Mouse (Mus musculus): ENCODE measurements around the gene Fbxl4.

DNA sequence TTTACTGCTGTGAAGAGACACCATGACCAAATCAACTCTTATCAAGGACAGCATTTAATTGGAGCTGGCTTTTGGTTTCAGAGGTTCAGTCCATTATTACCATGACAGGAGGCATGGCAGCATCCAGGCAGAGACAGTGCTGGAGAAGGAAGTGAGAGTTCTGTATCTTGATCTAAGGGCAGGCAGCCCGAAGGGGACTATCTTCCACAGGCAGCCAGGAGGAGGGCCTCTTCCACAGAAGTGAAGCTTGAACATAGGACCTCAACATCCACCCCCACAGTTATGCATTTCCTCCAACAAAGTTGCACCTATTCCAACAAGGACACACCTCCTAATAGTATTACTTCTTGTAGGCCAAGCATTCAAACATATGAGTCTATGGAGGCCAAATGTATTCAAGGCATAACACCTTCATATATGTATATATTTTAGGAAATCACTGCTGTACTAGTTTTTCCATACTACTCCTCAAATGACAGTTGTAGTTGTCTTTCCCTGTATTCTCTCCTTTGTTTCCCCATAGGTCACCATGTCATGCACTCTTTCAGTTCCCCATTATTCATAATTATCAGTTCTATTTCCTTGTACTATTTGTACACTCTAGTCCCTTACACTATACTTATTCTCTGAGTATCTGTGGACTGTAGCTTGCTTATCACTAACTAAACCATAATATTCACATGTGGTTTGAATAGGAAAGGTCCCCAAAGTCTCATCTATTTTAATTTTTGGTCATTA, 26.4 kb downstream of the Fbxl4 start:
- no peak for TF ChIP-seq TCF3 (IDR thresholded peaks at IDR 0.05; ENCODE audit: insufficient read length, low read depth)
- no peak for TF ChIP-seq POLR2A (IDR thresholded peaks at IDR 0.05; ENCODE audit: insufficient read length, low read depth)
- no peak for TF ChIP-seq E2F4 (IDR thresholded peaks at IDR 0.05; ENCODE audit: insufficient read depth)
- no peak for TF ChIP-seq TCF12 (IDR thresholded peaks at IDR 0.05; ENCODE audit: insufficient read depth, poor library complexity, severe bottlenecking)
- no peak for TF ChIP-seq MYOG (IDR thresholded peaks at IDR 0.05; ENCODE audit: control insufficient read depth in 1 of 3, insufficient read depth in 1 of 3, insufficient read length in 2 of 3, low read depth in 2 of 3)
- TF ChIP-seq SRF (IDR thresholded peaks at IDR 0.05; ENCODE audit: control insufficient read depth, insufficient read length, low read depth), result no peak

Measured in myocyte (in vitro differentiated cells).